Mouse (Mus musculus) cortical plate, adult 2 months (tissue): ENCODE measurements around the gene H2al2a.

ENCODE experiments used
- CTCF ChIP-seq: fragments of 200-500 bp; IDR thresholded peaks from 2 replicates; pipeline ENCODE4 v1.5.1; 2011; ENCODE audit warnings: mild to moderate bottlenecking, control low read depth, low read length; ENCODE audit not compliant: insufficient read depth; ENCODE audit errors: extremely low read depth
- POLR2A ChIP-seq: fragments of 200-500 bp; IDR thresholded peaks from 2 replicates; pipeline ENCODE4 v1.6.1; 2011; ENCODE audit warnings: mild to moderate bottlenecking, low read length, control low read depth; ENCODE audit not compliant: insufficient read depth; ENCODE audit errors: extremely low read depth

DNA sequence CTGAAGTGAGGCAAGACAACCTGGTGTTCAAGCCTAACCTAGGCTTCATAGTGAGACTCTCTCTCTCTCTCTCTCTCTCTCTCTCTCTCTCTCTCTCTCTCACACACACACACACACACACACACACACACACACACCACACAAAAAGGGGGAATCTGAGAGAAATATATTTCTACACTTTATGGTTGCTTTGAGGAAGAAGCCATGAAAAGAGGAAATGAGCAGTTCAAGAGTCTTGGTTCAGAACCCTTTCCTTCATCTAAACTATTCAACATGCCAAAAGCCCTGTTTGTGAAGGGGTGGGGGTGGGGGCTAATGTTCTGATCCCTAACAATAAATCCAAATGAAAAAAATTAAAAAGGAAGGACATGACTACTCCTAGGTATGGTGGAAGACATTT lies 7.2 kb downstream of the H2al2a start:
- TF ChIP-seq CTCF (no peak), POLR2A (no peak)
